Mouse (Mus musculus) erythroblast, embryonic 14.5 days (primary cell): ENCODE measurements at regions not wholly inside any gene's neighbourhood (a gene's known extent, or its start where the extent isn't known, plus 50 kb on each side); places are given as distances from the start of the nearest gene placed in this dataset.
A peak's percentile ranks its signal among the peaks of the same experiment; 100 is the strongest.
"Not testable (repeated sequence)": the region's sequence is repeated elsewhere in the genome, so short reads cannot be mapped to it uniquely, and the experiment has no call there.

ENCODE experiments used
- H3K27me3 ChIP-seq: 2 replicates; pipeline ENCODE4 v1.6.1; 2012; ENCODE audit warnings: inconsistent platforms; ENCODE audit not compliant: control insufficient read depth
- H3K36me3 ChIP-seq: 2 replicates; pipeline ENCODE4 v1.6.1; 2012; ENCODE audit warnings: mild to moderate bottlenecking, inconsistent platforms; ENCODE audit not compliant: control insufficient read depth
- H3K4me1 ChIP-seq: 2 replicates; pipeline ENCODE4 v1.6.1; 2012; ENCODE audit warnings: inconsistent platforms; ENCODE audit not compliant: control insufficient read depth
- H3K4me3 ChIP-seq: replicated peaks from 2 replicates; pipeline ENCODE3; 2012; ENCODE audit warnings: moderate library complexity, mild to moderate bottlenecking, inconsistent platforms
- H3K9me3 ChIP-seq: 2 replicates; pipeline ENCODE4 v1.6.1; 2012; ENCODE audit warnings: low read length, inconsistent platforms, mixed read lengths; ENCODE audit not compliant: control insufficient read depth
- GATA1 ChIP-seq: IDR thresholded peaks from 2 replicates; pipeline ENCODE4 v1.6.1; 2012; ENCODE audit warnings: low read length, inconsistent platforms, mixed read lengths
- TAL1 ChIP-seq: IDR thresholded peaks from 3 replicates; pipeline ENCODE4 v1.6.1; 2012; ENCODE audit warnings: low read length, inconsistent platforms, mixed read lengths

DNA sequence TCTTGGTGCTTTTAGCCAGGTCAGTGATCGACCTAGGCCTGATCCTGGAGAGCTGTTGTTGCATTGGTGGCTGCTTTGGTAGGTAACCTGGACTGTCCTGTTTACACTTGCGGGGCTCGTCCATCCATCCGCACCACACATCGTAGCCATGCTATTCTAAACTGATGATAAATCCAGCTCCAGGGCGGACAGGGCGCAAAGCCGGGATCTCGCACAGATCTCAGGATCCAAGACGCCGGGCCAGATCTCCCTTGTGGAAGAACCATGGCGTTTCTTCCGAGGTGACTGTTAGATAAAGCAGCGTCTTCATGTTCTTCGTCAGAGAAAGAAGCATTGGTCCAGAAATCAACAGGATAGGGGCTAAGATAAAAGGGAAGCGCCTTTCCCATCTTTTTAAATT is 115.6 kb downstream of the Sec16b start:
- not testable (repeated sequence) for H3K4me3 ChIP-seq, H3K4me1 ChIP-seq, H3K9me3 ChIP-seq, H3K27me3 ChIP-seq, H3K36me3 ChIP-seq

DNA sequence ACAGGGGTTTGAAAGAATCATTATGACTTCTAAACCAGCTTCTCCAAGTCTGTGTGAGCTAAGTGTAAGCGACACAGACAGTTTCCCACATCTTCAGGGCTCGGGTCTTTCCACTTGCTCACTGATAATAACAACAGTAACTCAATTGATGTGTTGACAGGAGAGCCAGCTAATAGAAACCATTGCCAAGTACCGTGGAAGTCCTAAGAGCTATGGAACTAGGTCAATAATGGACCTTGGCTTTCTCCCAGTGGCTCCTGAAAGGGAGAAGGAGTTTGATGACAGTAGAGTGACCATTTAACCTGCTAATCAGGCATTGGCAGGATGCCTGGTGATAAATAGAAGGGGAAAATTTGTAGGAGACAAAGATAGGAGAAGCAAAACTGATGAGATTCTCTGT is 126.1 kb downstream of the Sec16b start:
- no peaks in the 10 kb centered on the region for H3K4me1 ChIP-seq
- TF ChIP-seq TAL1, result no peak
- no peak for TF ChIP-seq GATA1
- H3K4me3 ChIP-seq, result no peak overlapping the region
- no peaks in the 10 kb centered on the region for H3K27me3 ChIP-seq
- H3K9me3 ChIP-seq, result peaks cover 4% of the 10 kb centered on the region; the same call in 1 of the 2 replicates
- no peaks in the 10 kb centered on the region for H3K36me3 ChIP-seq

DNA sequence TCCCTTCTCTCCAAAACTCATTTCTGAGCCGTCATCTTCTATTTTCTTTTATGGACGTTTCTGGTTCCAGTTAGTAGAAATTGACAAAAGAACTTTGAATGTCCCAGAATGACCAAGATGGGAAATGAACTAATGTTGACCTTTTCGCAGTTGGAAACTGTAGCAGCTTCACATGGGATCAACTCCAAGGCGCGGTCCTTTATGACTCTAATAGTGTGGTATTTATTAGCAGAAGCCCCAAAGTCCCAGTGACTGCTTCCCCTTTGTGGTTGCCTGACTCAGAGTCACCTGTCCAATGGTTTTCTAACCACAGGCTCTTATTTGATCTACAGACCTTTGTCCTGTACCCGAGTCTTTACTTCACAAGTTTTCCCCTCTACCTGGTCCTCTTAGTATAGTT is 126.9 kb downstream of the Sec16b start:
- H3K4me3 ChIP-seq, result no peak overlapping the region
- TF ChIP-seq TAL1 (no peak), GATA1 (no peak)

DNA sequence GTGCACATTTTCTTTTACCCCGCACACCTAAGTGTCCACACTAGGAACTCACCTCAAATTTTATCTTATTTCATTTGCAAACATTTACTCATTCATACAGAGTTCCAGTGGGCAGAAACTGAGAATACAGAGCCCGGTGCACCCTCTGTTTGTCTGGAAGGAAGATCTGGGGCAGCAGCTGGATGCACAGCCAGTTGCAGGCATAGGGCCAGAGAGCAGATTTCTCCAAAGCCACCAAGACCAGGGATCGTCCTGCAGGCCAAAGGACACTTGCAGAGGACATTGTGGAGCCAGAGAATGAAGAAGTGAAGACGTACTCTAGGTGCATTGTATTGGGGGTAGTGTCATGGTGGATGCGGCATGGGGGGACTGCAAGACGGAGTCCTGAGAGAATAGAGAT is 129.2 kb downstream of the Sec16b start:
- Histone ChIP-seq H3K4me3 (no peak overlapping the region), H3K27me3 (no peaks in the 10 kb centered on the region)
- no peak for TF ChIP-seq TAL1

More for the DNA sequence above, 126.9 kb downstream of the Sec16b start:
- H3K9me3 ChIP-seq, result peaks cover 3% of the 10 kb centered on the region; the same call in 1 of the 2 replicates
- no peaks in the 10 kb centered on the region for H3K36me3 ChIP-seq
- H3K27me3 ChIP-seq, result no peaks in the 10 kb centered on the region
- no peaks in the 10 kb centered on the region for H3K4me1 ChIP-seq

DNA sequence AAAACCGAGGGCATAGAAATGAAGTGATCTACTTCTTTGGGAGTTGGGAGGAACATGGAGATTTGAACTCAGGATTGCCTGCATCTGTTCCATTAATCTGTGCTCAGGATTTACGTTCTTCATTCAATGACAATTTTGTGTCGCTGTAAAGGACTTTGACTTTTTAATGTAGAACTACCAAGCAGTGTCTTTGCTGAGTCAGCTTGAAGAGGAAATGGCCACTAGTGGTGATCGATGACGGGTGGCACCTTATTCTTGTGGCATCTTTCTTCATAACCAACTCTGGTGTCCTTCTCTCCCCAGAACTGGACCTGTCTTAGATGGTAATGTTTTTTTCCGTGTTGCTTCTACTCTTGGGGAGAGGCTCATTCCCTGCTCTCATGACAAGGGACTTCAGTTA is 137.0 kb downstream of the Sec16b start:
- Histone ChIP-seq H3K36me3 (no peaks in the 10 kb centered on the region), H3K4me1 (no peaks in the 10 kb centered on the region), H3K9me3 (no peaks in the 10 kb centered on the region; the same call in 1 of the 2 replicates), H3K27me3 (no peaks in the 10 kb centered on the region), H3K4me3 (no peak overlapping the region)
- TF ChIP-seq GATA1, result no peak
- no peak for TF ChIP-seq TAL1

More for the DNA sequence above, 129.2 kb downstream of the Sec16b start:
- Histone ChIP-seq H3K36me3 (no peaks in the 10 kb centered on the region), H3K4me1 (no peaks in the 10 kb centered on the region), H3K9me3 (no peaks in the 10 kb centered on the region)

DNA sequence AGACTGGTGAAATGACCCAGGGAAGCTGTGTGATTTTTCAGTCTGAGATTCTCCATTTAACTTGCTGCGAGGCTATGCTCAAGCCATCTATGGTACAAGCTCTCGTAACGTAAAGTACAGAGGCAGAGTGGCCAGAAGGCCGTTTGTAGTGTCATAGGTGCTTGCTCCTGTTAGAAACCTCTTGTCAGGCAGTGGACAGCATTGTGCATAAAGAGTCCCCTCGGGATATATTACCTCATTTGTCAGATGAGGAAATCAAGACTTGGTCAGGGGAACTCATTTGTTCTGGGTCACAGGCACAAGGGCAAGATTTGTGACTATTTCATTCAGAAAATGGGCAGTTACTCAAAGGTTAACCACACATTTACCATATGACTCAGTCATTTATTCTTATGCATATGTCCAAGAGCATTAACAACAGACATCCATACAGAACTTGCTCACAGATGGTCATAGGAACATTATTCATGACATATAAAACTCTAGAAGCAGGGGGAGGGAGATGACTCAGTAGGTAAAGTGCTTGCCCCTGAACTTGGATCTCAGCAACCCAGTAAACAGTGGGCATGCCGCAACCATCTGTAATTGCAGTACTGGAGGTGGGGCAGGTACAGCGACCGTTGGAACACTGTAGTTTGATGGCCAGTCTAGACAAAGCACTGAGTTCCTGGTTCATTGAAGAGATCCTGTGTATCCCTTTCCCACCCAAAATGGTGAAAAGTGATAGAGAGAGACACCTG is 139.3 kb downstream of the Sec16b start:
- no peaks in the 10 kb centered on the region for H3K4me1 ChIP-seq
- H3K9me3 ChIP-seq, result no peaks in the 10 kb centered on the region; the same call in 1 of the 2 replicates
- TF ChIP-seq TAL1 (no peak), GATA1 (no peak)
- no peak overlapping the region for H3K4me3 ChIP-seq
- H3K27me3 ChIP-seq, result no peaks in the 10 kb centered on the region
- H3K36me3 ChIP-seq, result no peaks in the 10 kb centered on the region

DNA sequence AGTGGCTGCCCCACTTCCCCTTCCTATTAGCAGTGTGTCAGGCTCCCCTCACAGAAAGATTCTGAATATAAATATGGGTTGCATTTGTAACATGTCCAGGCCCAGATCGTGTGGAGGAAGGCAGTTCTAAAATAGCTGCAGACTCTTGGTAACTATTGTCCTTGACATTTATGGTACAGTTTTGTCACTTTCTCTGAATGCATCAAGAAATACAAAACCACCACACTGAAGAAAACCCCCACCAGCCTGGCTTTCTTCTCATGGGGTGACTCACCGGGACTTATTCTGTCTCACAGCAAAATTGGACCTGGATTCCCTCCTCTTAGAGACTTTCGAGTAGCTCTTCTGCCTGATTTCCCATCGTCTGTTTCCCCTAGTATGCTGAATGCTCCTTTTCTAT is 148.9 kb downstream of the Sec16b start:
- no peaks in the 10 kb centered on the region for H3K9me3 ChIP-seq
- no peaks in the 10 kb centered on the region for H3K27me3 ChIP-seq
- H3K36me3 ChIP-seq, result no peaks in the 10 kb centered on the region
- H3K4me3 ChIP-seq, result no peak overlapping the region
- TF ChIP-seq TAL1 (no peak), GATA1 (no peak)
- no peaks in the 10 kb centered on the region for H3K4me1 ChIP-seq

DNA sequence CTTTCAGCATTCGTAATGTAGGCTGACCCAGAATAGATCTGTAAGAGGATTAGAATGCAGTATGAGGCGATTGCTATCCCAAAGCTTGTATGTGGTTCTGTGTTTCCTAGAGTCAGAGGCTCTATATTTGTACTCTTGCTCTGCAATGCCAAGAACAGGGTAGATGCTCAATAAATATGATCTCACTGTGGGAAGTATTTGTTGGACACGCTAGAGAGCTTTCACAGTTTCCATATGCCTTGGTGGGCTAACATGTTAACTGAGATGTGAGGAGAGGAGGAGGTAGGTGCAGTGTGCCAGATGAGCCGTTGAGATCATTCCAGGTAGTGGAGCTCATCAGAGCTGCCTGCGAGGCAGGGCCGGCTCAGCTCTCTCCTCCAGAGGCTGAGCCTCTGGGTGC is 163.1 kb downstream of the Sec16b start:
- TF ChIP-seq GATA1 (no peak), TAL1 (no peak)
- peaks cover 5% of the 10 kb centered on the region; the same call in 1 of the 2 replicates for H3K27me3 ChIP-seq
- H3K36me3 ChIP-seq, result no peaks in the 10 kb centered on the region

DNA sequence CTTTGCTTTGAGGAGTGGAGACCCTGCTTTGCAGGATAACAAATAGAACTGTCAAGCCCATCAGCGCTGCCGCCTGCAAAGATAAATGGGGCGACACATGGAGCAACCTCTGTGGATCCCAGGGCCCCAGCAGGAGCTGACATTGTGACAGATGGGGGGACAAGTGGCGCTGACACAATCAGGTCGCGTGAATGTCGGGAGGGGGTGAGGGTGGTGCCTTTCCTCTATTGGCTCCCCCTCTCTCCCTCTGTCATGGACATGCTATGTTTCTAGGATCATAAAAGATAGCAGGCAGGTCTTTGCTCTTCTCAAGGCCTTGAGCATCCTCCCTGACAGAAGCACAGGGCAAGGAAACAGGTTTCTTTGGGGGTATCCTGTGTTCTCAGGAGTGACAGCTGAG is 177.8 kb downstream of the Sec16b start:
- TF ChIP-seq TAL1, result no peak
- no peak overlapping the region for H3K4me3 ChIP-seq
- H3K9me3 ChIP-seq, result no peaks in the 10 kb centered on the region
- no peaks in the 10 kb centered on the region for H3K36me3 ChIP-seq
- H3K27me3 ChIP-seq, result peaks cover 42% of the 10 kb centered on the region
- peaks cover 6% of the 10 kb centered on the region for H3K4me1 ChIP-seq

More for the DNA sequence above, 163.1 kb downstream of the Sec16b start:
- H3K4me3 ChIP-seq, result no peak overlapping the region
- H3K4me1 ChIP-seq, result peaks cover 2% of the 10 kb centered on the region
- H3K9me3 ChIP-seq, result no peaks in the 10 kb centered on the region

DNA sequence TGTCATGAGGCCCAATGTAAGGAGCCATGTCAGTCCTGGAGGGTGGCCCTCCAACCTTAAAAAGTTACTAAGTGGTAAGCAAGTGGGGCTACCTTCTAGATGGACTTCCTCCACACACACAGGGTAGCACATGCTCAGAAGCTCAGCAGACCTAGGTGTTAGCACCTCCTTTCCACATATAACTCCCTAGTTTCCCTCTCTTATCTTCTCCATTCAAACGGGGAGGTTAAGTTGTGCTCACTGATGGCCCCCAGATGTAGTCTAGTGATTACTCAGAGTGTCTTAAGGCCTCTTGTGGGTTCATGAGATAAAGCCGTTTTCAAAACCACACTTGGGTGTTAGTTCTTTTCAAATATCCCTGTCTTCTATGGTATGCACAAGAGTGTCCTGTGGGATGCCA is 188.7 kb downstream of the Sec16b start:
- peak overlapping the region; percentile 3 for H3K4me3 ChIP-seq
- H3K27me3 ChIP-seq, result no peaks in the 10 kb centered on the region
- H3K36me3 ChIP-seq, result peaks cover 3% of the 10 kb centered on the region; the same call in 1 of the 2 replicates
- TF ChIP-seq TAL1 (peak; percentile 85), GATA1 (peak; percentile 89)
- peaks cover 52% of the 10 kb centered on the region for H3K4me1 ChIP-seq
- peaks cover 5% of the 10 kb centered on the region for H3K9me3 ChIP-seq
